Mouse (Mus musculus) neural tube, embryonic 14.5 days (tissue): Measurements from ENCODE around the gene Pank3. TPM values are rescaled to one million over a fixed set of nuclear protein-coding genes. Genes with fewer than 3 reads are reported as not detected.
A peak's percentile ranks its signal among the peaks of the same experiment; 100 is the strongest.
"Not testable (repeated sequence)": the region's sequence is repeated elsewhere in the genome, so short reads cannot be mapped to it uniquely, and the experiment has no call there.

Experiments
- ATAC-seq: fragments of 200-750 bp; cut with Nextera tagmentation; 2 replicates; pipeline ENCODE4 v1.8.0; 2017; ENCODE audit warnings: low read depth, mild to moderate bottlenecking, moderate TSS enrichment, moderate library complexity
- H3K27ac ChIP-seq: fragments of 300-500 bp; sonication (generic); 2 replicates; pipeline ENCODE4 v1.5.1; 2014; ENCODE audit warnings: low read depth, mild to moderate bottlenecking, control low read depth, low read length, moderate library complexity, mixed read lengths
- H3K27me3 ChIP-seq: fragments of 300-500 bp; sonication (generic); 2 replicates; pipeline ENCODE4 v1.6.1; 2014; ENCODE audit warnings: low read length; ENCODE audit not compliant: control insufficient read depth, insufficient read depth
- H3K36me3 ChIP-seq: fragments of 300-500 bp; sonication (generic); 2 replicates; pipeline ENCODE4 v1.6.1; 2014; ENCODE audit warnings: low read length, mixed read lengths; ENCODE audit not compliant: control insufficient read depth, insufficient read depth
- H3K4me1 ChIP-seq: fragments of 300-500 bp; sonication (generic); 2 replicates; pipeline ENCODE4 v1.6.1; 2014; ENCODE audit warnings: low read length; ENCODE audit not compliant: control insufficient read depth, insufficient read depth
- H3K4me2 ChIP-seq: fragments of 300-500 bp; sonication (generic); 2 replicates; pipeline ENCODE4 v1.6.1; 2014; ENCODE audit warnings: mild to moderate bottlenecking, low read depth, low read length, control low read depth
- H3K4me3 ChIP-seq: fragments of 300-500 bp; sonication (generic); 2 replicates; pipeline ENCODE4 v1.5.1; 2014; ENCODE audit warnings: low read depth, low read length, control low read depth, mixed read lengths
- H3K9ac ChIP-seq: fragments of 300-500 bp; sonication (generic); replicated peaks from 2 replicates; pipeline ENCODE4 v1.6.1; 2014; ENCODE audit warnings: low read depth, mild to moderate bottlenecking, control low read depth, low read length, mixed read lengths
- H3K9me3 ChIP-seq: fragments of 300-500 bp; sonication (generic); 2 replicates; pipeline ENCODE4 v1.6.1; 2016; ENCODE audit warnings: low read length; ENCODE audit not compliant: control insufficient read depth
- WGBS: fragments of 180-500 bp; shearing (Covaris S2); extraction: QIAGEN DNeasy Blood & Tissue Kit; methylation state at CpG from one replicate; pipeline ENCODE4 v1.1.7; 2014; 5-methylcytosine and 5-hydroxymethylcytosine counted together
- polyA plus RNA-seq: library from polyadenylated mRNA; unstranded; fragments of >200 nt; fragmentation: Nextera tagmentation; extraction: Ambion mirVana; gene quantifications from 2 replicates; pipeline ENCODE4 v1.2.1, GENCODE M21; 2014

Pank3 gene
- polyA plus RNA-seq, 1 experiment from 2014 or later: 36.9 TPM

- ATAC-seq: no peak
- no peaks in the 10 kb centered on the region for H3K4me1 ChIP-seq
- H3K9me3 ChIP-seq: no peaks in the 10 kb centered on the region
- H3K4me2 ChIP-seq: no peak overlapping the region
- 57% methylated on average over 2 of the region's 2 CpGs for WGBS
- H3K36me3 ChIP-seq: peaks cover 28% of the 10 kb centered on the region
- H3K9ac ChIP-seq: no peak overlapping the region
- H3K4me3 ChIP-seq: no peak overlapping the region
- H3K27ac ChIP-seq: no peak overlapping the region
- no peaks in the 10 kb centered on the region for H3K27me3 ChIP-seq
These were observed 19.2 kb downstream of the Pank3 start for GRCm38 (mm10) chr11:35788443-35788842.

DNA sequence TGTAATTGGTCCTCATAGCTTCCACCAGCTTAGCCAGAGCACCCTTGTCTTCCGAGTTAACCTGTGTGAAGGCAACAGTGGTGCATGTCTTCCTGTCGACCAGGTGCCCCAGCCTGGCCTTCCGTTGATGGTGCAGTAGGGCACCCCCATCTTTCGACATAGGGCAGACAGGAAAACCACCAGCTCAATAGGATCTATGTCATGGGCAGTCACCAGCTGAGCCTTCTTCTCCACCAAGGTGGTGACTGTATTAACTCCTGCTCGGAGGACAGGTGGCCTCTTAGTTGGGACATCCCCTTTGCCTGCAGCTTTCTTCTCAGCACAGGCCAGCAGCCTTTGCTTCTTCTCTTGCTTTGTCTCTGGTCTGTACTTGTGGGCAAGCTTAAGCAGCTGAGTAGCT, 23.5 kb downstream of the Pank3 start:
- peaks cover 15% of the 10 kb centered on the region; the same call in 1 of the 2 replicates for H3K4me1 ChIP-seq
- not testable (repeated sequence) for ATAC-seq, H3K9ac ChIP-seq, H3K9me3 ChIP-seq, H3K27ac ChIP-seq, H3K4me2 ChIP-seq, H3K36me3 ChIP-seq, H3K4me3 ChIP-seq, H3K27me3 ChIP-seq
- WGBS: 90% methylated on average over 5 of the region's 5 CpGs

DNA sequence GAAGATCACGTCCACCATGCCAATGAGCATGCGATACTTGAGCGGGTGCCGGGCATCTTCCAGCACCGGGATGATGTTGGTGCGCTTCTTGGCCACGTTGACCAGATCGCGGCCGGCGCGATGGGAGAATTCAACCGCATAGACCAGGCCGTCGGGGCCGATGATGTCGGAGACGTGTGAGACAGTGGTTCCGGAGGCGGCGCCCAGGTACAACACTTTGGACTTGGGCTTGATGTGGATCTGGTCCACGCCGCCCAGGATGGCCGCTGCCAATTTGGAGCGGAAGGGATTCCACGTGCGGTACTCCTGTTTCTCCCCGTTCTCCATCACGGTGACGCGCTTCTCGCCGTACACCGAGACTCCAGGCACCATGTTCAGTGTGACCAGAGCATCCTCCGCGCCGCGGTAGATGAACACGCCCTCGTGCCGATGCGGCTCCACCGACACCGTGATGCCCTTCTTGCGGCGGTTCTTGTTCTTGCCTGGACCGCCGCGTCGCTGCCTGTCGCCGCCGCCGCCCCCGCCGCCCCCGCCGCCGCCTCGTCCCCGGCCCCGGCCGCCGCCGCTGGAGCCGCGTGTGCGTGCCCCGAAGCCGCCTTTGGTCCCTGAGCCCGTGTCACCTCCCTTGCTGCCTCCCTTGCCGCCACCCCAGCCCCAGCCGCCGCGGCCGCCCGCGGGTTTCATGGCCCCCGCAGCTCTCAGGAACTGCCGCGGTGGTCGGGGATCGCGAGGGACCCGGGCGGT, 28.6 kb downstream of the Pank3 start:
- peak overlapping the region; percentile 63 for H3K4me3 ChIP-seq
- no peaks in the 10 kb centered on the region for H3K36me3 ChIP-seq
- no peaks in the 10 kb centered on the region for H3K9me3 ChIP-seq
- H3K27me3 ChIP-seq: no peaks in the 10 kb centered on the region
- 3% methylated on average over 84 of the region's 86 CpGs for WGBS
- H3K9ac ChIP-seq: peak overlapping the region; percentile 82
- peaks cover 17% of the 10 kb centered on the region; the same call in 1 of the 2 replicates for H3K4me1 ChIP-seq
- ATAC-seq: peak; percentile 71
- peak overlapping the region; percentile 70 for H3K4me2 ChIP-seq
- peak overlapping the region; percentile 88 for H3K27ac ChIP-seq

- Histone ChIP-seq H3K4me1 (peaks cover 17% of the 10 kb centered on the region; the same call in 1 of the 2 replicates), H3K9me3 (no peaks in the 10 kb centered on the region), H3K4me3 (peak overlapping the region; percentile 63), H3K9ac (peak overlapping the region; percentile 82), H3K27ac (peak overlapping the region; percentile 88), H3K4me2 (peak overlapping the region; percentile 70), H3K36me3 (no peaks in the 10 kb centered on the region), H3K27me3 (no peaks in the 10 kb centered on the region)
- under 1% methylated on average over 23 of the region's 23 CpGs for WGBS
- ATAC-seq: peak; percentile 97
These were observed 29.2 kb downstream of the Pank3 start for GRCm38 (mm10) chr11:35798495-35798820.

GRCm38 (mm10) chr11:35798874-35799273, 29.6 kb downstream of the Pank3 start, which contains the start of gene Fbll1:
Fbll1 (minus strand) TSS chr11:35798884.
- Histone ChIP-seq H3K27me3 (no peaks in the 10 kb centered on the region), H3K9ac (peak within 1 kb of the TSS; percentile 82), H3K9me3 (no peaks in the 10 kb centered on the region), H3K4me2 (peak within 1 kb of the TSS; percentile 70), H3K36me3 (no peaks in the 10 kb centered on the region), H3K27ac (peak within 1 kb of the TSS; percentile 88), H3K4me1 (peaks cover 17% of the 10 kb centered on the region; the same call in 1 of the 2 replicates), H3K4me3 (peak within 1 kb of the TSS; percentile 63)
- WGBS: 8% methylated on average over 11 of the region's 11 CpGs
- ATAC-seq: no peak

- ATAC-seq: no peak
- Histone ChIP-seq H3K36me3 (no peaks in the 10 kb centered on the region), H3K4me1 (peaks cover 17% of the 10 kb centered on the region; the same call in 1 of the 2 replicates), H3K9me3 (no peaks in the 10 kb centered on the region), H3K4me2 (no peak overlapping the region), H3K27me3 (no peaks in the 10 kb centered on the region), H3K27ac (no peak overlapping the region), H3K4me3 (no peak overlapping the region), H3K9ac (no peak overlapping the region)
- WGBS: 76% methylated on average over 5 of the region's 5 CpGs
These were observed 32.0 kb downstream of the Pank3 start for GRCm38 (mm10) chr11:35801332-35801731.

GRCm38 (mm10) chr11:35811458-35811857, 42.2 kb downstream of the Pank3 start:
- no peak overlapping the region for H3K9ac ChIP-seq
- 87% methylated on average over 10 of the region's 10 CpGs for WGBS
- no peak overlapping the region for H3K4me2 ChIP-seq
- H3K4me3 ChIP-seq: no peak overlapping the region
- no peak overlapping the region for H3K27ac ChIP-seq
- peaks cover 52% of the 10 kb centered on the region for H3K36me3 ChIP-seq
- ATAC-seq: no peak
- no peaks in the 10 kb centered on the region for H3K4me1 ChIP-seq
- no peaks in the 10 kb centered on the region for H3K9me3 ChIP-seq
- H3K27me3 ChIP-seq: no peaks in the 10 kb centered on the region

DNA sequence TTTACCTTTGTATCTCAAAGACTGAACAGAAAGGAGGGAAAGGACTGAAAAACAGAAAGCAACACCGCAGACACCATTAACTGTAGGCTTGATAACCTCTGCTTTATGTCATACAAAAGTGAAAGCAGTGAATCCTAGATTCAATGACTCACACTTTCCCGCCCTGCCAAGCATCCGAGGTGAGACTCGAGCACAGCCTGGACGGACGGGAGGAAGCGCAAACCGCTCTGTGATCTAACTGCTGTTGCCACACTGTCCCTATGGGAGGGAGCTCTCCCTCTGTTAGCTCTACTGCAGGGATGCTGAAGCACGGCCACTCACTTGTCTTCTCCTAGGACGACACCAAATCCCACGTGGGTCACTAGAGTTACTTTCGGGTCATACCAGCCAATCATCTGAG, 47.0 kb downstream of the Pank3 start:
- H3K4me1 ChIP-seq: no peaks in the 10 kb centered on the region

GRCm38 (mm10) chr11:35827714-35828113, 58.4 kb downstream of the Pank3 start:
- no peak for ATAC-seq
- 98% methylated on average over 6 of the region's 6 CpGs for WGBS
- Histone ChIP-seq H3K9me3 (no peaks in the 10 kb centered on the region), H3K4me1 (no peaks in the 10 kb centered on the region), H3K27ac (no peak overlapping the region), H3K4me2 (no peak overlapping the region), H3K4me3 (no peak overlapping the region), H3K9ac (no peak overlapping the region), H3K36me3 (peaks cover 50% of the 10 kb centered on the region; the same call in 1 of the 2 replicates), H3K27me3 (no peaks in the 10 kb centered on the region)

More for the DNA sequence above, 47.0 kb downstream of the Pank3 start:
- H3K27me3 ChIP-seq: no peaks in the 10 kb centered on the region
- no peaks in the 10 kb centered on the region for H3K9me3 ChIP-seq
- WGBS: 93% methylated on average over 12 of the region's 12 CpGs
- ATAC-seq: no peak
- H3K36me3 ChIP-seq: peaks cover 70% of the 10 kb centered on the region
- H3K4me2 ChIP-seq: no peak overlapping the region
- no peak overlapping the region for H3K9ac ChIP-seq
- no peak overlapping the region for H3K4me3 ChIP-seq
- no peak overlapping the region for H3K27ac ChIP-seq
